Mouse (Mus musculus) brain, embryonic 18.5 days (tissue): Measurements from ENCODE around the gene Otub1.

Source experiments
- DNase-seq: peaks from one replicate; pipeline ENCODE4 v3.0.0-alpha.2; 2012; ENCODE audit warnings: low read depth, low spot score

The Otub1 gene

GRCm38 (mm10) chr19:7148541-7149085 lies 57.5 kb downstream of the Otub1 start:
- no peak for DNase-seq
